Mouse (Mus musculus) midbrain, embryonic 13.5 days (tissue): ENCODE data around the gene Bmp7. TPM values are rescaled to one million over a fixed set of nuclear protein-coding genes. Genes with fewer than 3 reads are reported as not detected.

ENCODE experiments used
- ATAC-seq: fragments of 200-750 bp; cut with Nextera tagmentation; 2 replicates; pipeline ENCODE4 v1.8.0; 2017; ENCODE audit warnings: mild to moderate bottlenecking, moderate TSS enrichment, moderate library complexity
- H3K27ac ChIP-seq: fragments of 300-500 bp; sonication (generic); 2 replicates; pipeline ENCODE4 v1.5.1; 2015; ENCODE audit warnings: inconsistent platforms, mild to moderate bottlenecking, moderate library complexity
- H3K27me3 ChIP-seq: fragments of 300-500 bp; sonication (generic); 2 replicates; pipeline ENCODE4 v1.6.1; 2015; ENCODE audit warnings: mild to moderate bottlenecking, inconsistent platforms
- H3K36me3 ChIP-seq: fragments of 300-500 bp; sonication (generic); 2 replicates; pipeline ENCODE4 v1.6.1; 2015; ENCODE audit warnings: mild to moderate bottlenecking, inconsistent platforms
- H3K4me1 ChIP-seq: fragments of 300-500 bp; sonication (generic); replicated peaks from 2 replicates; pipeline ENCODE4 v1.6.1; 2015; ENCODE audit warnings: inconsistent platforms
- H3K4me2 ChIP-seq: fragments of 300-500 bp; sonication (generic); replicated peaks from 2 replicates; pipeline ENCODE4 v1.6.1; 2015; ENCODE audit warnings: moderate library complexity, mild to moderate bottlenecking, inconsistent platforms
- H3K4me3 ChIP-seq: fragments of 300-500 bp; sonication (generic); replicated peaks from 2 replicates; pipeline ENCODE4 v1.5.1; 2015; ENCODE audit warnings: mild to moderate bottlenecking, inconsistent platforms
- H3K9ac ChIP-seq: fragments of 300-500 bp; sonication (generic); replicated peaks from 2 replicates; pipeline ENCODE4 v1.6.1; 2015; ENCODE audit warnings: mild to moderate bottlenecking, inconsistent platforms
- H3K9me3 ChIP-seq: fragments of 300-500 bp; sonication (generic); 2 replicates; pipeline ENCODE4 v1.6.1; 2016; ENCODE audit warnings: mild to moderate bottlenecking, inconsistent platforms
- WGBS: fragments of 180-500 bp; shearing (Covaris S2); methylation state at CpG from one replicate; pipeline ENCODE4 v1.1.7; 2015; 5-methylcytosine and 5-hydroxymethylcytosine counted together
- polyA plus RNA-seq: library from polyadenylated mRNA; unstranded; fragments of >200 nt; fragmentation: Nextera tagmentation; extraction: Ambion mirVana; gene quantifications from 2 replicates; pipeline ENCODE4 v1.2.1, GENCODE M21; 2015

Gene Bmp7
- polyA plus RNA-seq, 1 experiment from 2014 or later, result 12.6 TPM

- WGBS, result 81% methylated on average over 19 of the region's 19 CpGs
- no peak overlapping the region for H3K4me3 ChIP-seq
- H3K9me3 ChIP-seq, result no peaks in the 10 kb centered on the region
- H3K9ac ChIP-seq, result no peak overlapping the region
- peaks cover 11% of the 10 kb centered on the region for H3K4me1 ChIP-seq
- no peak overlapping the region for H3K4me2 ChIP-seq
- no peak for ATAC-seq
- no peaks in the 10 kb centered on the region for H3K36me3 ChIP-seq
- H3K27me3 ChIP-seq, result 0 out of 2 replicates have a peak, but pooled peaks cover 2% of the 10 kb centered on the region
- H3K27ac ChIP-seq, result no peak overlapping the region
Measured at GRCm38 (mm10) chr2:172862424-172862823, 77.7 kb downstream of the Bmp7 start.

- ATAC-seq, result no peak
- Histone ChIP-seq H3K9ac (no peak overlapping the region), H3K4me3 (no peak overlapping the region), H3K4me1 (peaks cover 11% of the 10 kb centered on the region), H3K36me3 (no peaks in the 10 kb centered on the region), H3K27me3 (0 out of 2 replicates have a peak, but pooled peaks cover 2% of the 10 kb centered on the region), H3K27ac (no peak overlapping the region), H3K4me2 (no peak overlapping the region), H3K9me3 (no peaks in the 10 kb centered on the region)
- WGBS, result 84% methylated on average over 14 of the region's 14 CpGs
Measured at GRCm38 (mm10) chr2:172861590-172861989, 78.5 kb downstream of the Bmp7 start.

- Histone ChIP-seq H3K36me3 (no peaks in the 10 kb centered on the region), H3K9ac (no peak overlapping the region), H3K4me3 (no peak overlapping the region), H3K27me3 (0 out of 2 replicates have a peak, but pooled peaks cover 2% of the 10 kb centered on the region), H3K4me2 (no peak overlapping the region), H3K9me3 (no peaks in the 10 kb centered on the region), H3K27ac (no peak overlapping the region), H3K4me1 (peaks cover 11% of the 10 kb centered on the region)
- 88% methylated on average over 8 of the region's 8 CpGs for WGBS
- ATAC-seq, result no peak
Measured at GRCm38 (mm10) chr2:172860593-172860992, 79.5 kb downstream of the Bmp7 start.

- H3K36me3 ChIP-seq, result no peaks in the 10 kb centered on the region
- no peak for ATAC-seq
- H3K9ac ChIP-seq, result no peak overlapping the region
- H3K4me1 ChIP-seq, result peaks cover 11% of the 10 kb centered on the region
- H3K27me3 ChIP-seq, result 0 out of 2 replicates have a peak, but pooled peaks cover 2% of the 10 kb centered on the region
- no peak overlapping the region for H3K27ac ChIP-seq
- no peak overlapping the region for H3K4me2 ChIP-seq
- no peaks in the 10 kb centered on the region for H3K9me3 ChIP-seq
- WGBS, result 90% methylated on average over 7 of the region's 7 CpGs
- H3K4me3 ChIP-seq, result no peak overlapping the region
Measured at GRCm38 (mm10) chr2:172860104-172860503, 80.0 kb downstream of the Bmp7 start.

GRCm38 (mm10) chr2:172857048-172857447 is 83.1 kb downstream of the Bmp7 start:
- Histone ChIP-seq H3K4me2 (no peak overlapping the region), H3K4me3 (no peak overlapping the region), H3K36me3 (no peaks in the 10 kb centered on the region), H3K27me3 (0 out of 2 replicates have a peak, but pooled peaks cover 2% of the 10 kb centered on the region), H3K9me3 (no peaks in the 10 kb centered on the region), H3K4me1 (no peaks in the 10 kb centered on the region), H3K9ac (no peak overlapping the region), H3K27ac (no peak overlapping the region)
- 70% methylated on average over 10 of the region's 10 CpGs for WGBS
- ATAC-seq, result no peak

GRCm38 (mm10) chr2:172856549-172856948 is 83.6 kb downstream of the Bmp7 start:
- 0 out of 2 replicates have a peak, but pooled peaks cover 2% of the 10 kb centered on the region for H3K27me3 ChIP-seq
- 68% methylated on average over 2 of the region's 2 CpGs for WGBS
- H3K4me3 ChIP-seq, result no peak overlapping the region
- no peaks in the 10 kb centered on the region for H3K36me3 ChIP-seq
- H3K4me2 ChIP-seq, result no peak overlapping the region
- no peaks in the 10 kb centered on the region for H3K9me3 ChIP-seq
- H3K27ac ChIP-seq, result no peak overlapping the region
- H3K4me1 ChIP-seq, result no peaks in the 10 kb centered on the region
- no peak overlapping the region for H3K9ac ChIP-seq
- ATAC-seq, result no peak

GRCm38 (mm10) chr2:172854136-172854535 is 86.0 kb downstream of the Bmp7 start:
- Histone ChIP-seq H3K9me3 (no peaks in the 10 kb centered on the region), H3K4me3 (no peak overlapping the region), H3K4me2 (no peak overlapping the region), H3K27me3 (no peaks in the 10 kb centered on the region), H3K27ac (no peak overlapping the region), H3K36me3 (no peaks in the 10 kb centered on the region), H3K9ac (no peak overlapping the region), H3K4me1 (no peaks in the 10 kb centered on the region)
- ATAC-seq, result no peak
- WGBS, result 56% methylated on average over 2 of the region's 2 CpGs

- no peaks in the 10 kb centered on the region for H3K9me3 ChIP-seq
- H3K4me1 ChIP-seq, result no peaks in the 10 kb centered on the region
- no peaks in the 10 kb centered on the region for H3K27me3 ChIP-seq
- WGBS, result 82% methylated on average over 11 of the region's 11 CpGs
- no peak overlapping the region for H3K27ac ChIP-seq
- ATAC-seq, result no peak
- H3K4me3 ChIP-seq, result no peak overlapping the region
- no peaks in the 10 kb centered on the region for H3K36me3 ChIP-seq
- H3K9ac ChIP-seq, result no peak overlapping the region
- H3K4me2 ChIP-seq, result no peak overlapping the region
Measured at GRCm38 (mm10) chr2:172851773-172852172, 88.3 kb downstream of the Bmp7 start.

GRCm38 (mm10) chr2:172848193-172848592 is 91.9 kb downstream of the Bmp7 start:
- no peak overlapping the region for H3K27ac ChIP-seq
- 68% methylated on average over 6 of the region's 6 CpGs for WGBS
- H3K36me3 ChIP-seq, result no peaks in the 10 kb centered on the region
- no peak for ATAC-seq
- H3K9me3 ChIP-seq, result no peaks in the 10 kb centered on the region
- no peak overlapping the region for H3K4me3 ChIP-seq
- no peak overlapping the region for H3K9ac ChIP-seq
- no peak overlapping the region for H3K4me2 ChIP-seq
- no peaks in the 10 kb centered on the region for H3K27me3 ChIP-seq
- H3K4me1 ChIP-seq, result no peaks in the 10 kb centered on the region

- no peak for ATAC-seq
- 79% methylated on average over 4 of the region's 4 CpGs for WGBS
- no peaks in the 10 kb centered on the region for H3K4me1 ChIP-seq
Measured at GRCm38 (mm10) chr2:172846311-172846575, 93.9 kb downstream of the Bmp7 start.

GRCm38 (mm10) chr2:172845536-172846310 is 94.4 kb downstream of the Bmp7 start:
- H3K9me3 ChIP-seq, result no peaks in the 10 kb centered on the region
- no peak overlapping the region for H3K4me2 ChIP-seq
- 66% methylated on average over 31 of the region's 31 CpGs for WGBS
- no peak for ATAC-seq
- H3K27ac ChIP-seq, result no peak overlapping the region
- no peaks in the 10 kb centered on the region for H3K4me1 ChIP-seq
- no peaks in the 10 kb centered on the region for H3K27me3 ChIP-seq
- no peak overlapping the region for H3K4me3 ChIP-seq
- no peak overlapping the region for H3K9ac ChIP-seq
- no peaks in the 10 kb centered on the region for H3K36me3 ChIP-seq

More at GRCm38 (mm10) chr2:172846311-172846575, 93.9 kb downstream of the Bmp7 start:
- Histone ChIP-seq H3K27ac (no peak overlapping the region), H3K9me3 (no peaks in the 10 kb centered on the region), H3K27me3 (no peaks in the 10 kb centered on the region), H3K9ac (no peak overlapping the region), H3K4me2 (no peak overlapping the region), H3K4me3 (no peak overlapping the region), H3K36me3 (no peaks in the 10 kb centered on the region)

GRCm38 (mm10) chr2:172843903-172844302 is 96.2 kb downstream of the Bmp7 start:
- Histone ChIP-seq H3K4me1 (no peaks in the 10 kb centered on the region), H3K9ac (no peak overlapping the region), H3K9me3 (no peaks in the 10 kb centered on the region), H3K4me3 (no peak overlapping the region), H3K36me3 (no peaks in the 10 kb centered on the region), H3K27ac (no peak overlapping the region), H3K4me2 (no peak overlapping the region), H3K27me3 (no peaks in the 10 kb centered on the region)
- no peak for ATAC-seq
- 81% methylated on average over 9 of the region's 9 CpGs for WGBS

GRCm38 (mm10) chr2:172842306-172842705 is 97.8 kb downstream of the Bmp7 start:
- no peaks in the 10 kb centered on the region for H3K4me1 ChIP-seq
- no peak overlapping the region for H3K9ac ChIP-seq
- ATAC-seq, result no peak
- no peaks in the 10 kb centered on the region for H3K36me3 ChIP-seq
- no peak overlapping the region for H3K4me2 ChIP-seq
- 79% methylated on average over 4 of the region's 4 CpGs for WGBS
- no peaks in the 10 kb centered on the region for H3K9me3 ChIP-seq
- H3K27me3 ChIP-seq, result no peaks in the 10 kb centered on the region
- H3K27ac ChIP-seq, result no peak overlapping the region
- H3K4me3 ChIP-seq, result no peak overlapping the region
